Mouse (Mus musculus) hindlimb bud, embryonic 11.5 days (tissue): Measurements from ENCODE around the gene Ralgapa1.

Source experiments
- DNase-seq: peaks from one replicate; pipeline ENCODE4 v3.0.0-alpha.2; 2012; ENCODE audit warnings: low read depth, low spot score; ENCODE audit errors: extremely low spot score

Ralgapa1 gene

GRCm38 (mm10) chr12:55820661-55821314 lies at the start of gene Ralgapa1:
TSS of gene Ralgapa1 (minus strand) at chr12:55821167.
- peak; percentile 94 for DNase-seq

GRCm38 (mm10) chr12:55869622-55870322 lies 48.8 kb upstream of the Ralgapa1 start:
- no peak for DNase-seq

- no peak for DNase-seq
Observed at GRCm38 (mm10) chr12:55867738-55868137, 46.8 kb upstream of the Ralgapa1 start.

DNA sequence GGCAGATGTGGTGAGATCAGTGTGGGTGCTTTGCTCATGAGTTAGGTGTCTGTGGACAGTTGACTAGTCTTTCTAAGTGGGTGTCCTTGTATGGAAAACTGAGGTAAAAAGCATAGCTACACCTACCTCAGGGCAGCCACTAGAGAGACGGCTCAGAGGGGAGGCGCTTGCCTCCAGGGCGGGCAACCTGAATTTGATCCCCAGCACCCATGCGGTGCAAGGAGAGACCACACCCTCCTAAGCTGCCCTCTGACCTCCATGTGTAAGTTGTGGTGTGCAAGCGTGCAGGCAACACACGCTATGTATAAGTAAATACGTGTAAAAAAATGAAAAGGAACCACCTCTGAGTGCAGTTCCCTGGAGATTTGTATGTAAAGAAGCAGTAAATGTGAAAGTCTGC lies 39.7 kb upstream of the Ralgapa1 start:
- no peak for DNase-seq

GRCm38 (mm10) chr12:55859409-55860349 lies 38.7 kb upstream of the Ralgapa1 start:
- no peak for DNase-seq

DNA sequence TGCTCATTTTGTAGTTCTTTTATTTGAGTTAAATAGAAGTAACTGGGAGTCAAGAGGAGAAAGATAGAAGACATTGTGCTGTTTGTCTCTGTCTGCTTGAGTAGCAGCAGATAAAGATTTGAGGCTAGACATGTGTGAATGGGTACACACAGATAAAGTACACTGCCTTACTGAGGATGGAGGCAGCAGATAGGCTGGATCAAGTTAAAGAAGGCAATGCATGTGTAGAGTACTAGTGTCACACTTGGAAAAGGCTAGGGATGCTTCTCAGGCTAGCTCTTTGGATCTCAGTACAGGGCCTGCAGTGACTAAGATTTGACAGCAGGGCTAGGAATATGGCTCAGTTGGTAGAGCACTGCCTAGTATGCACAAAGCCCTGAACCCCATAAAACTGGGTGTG lies 29.7 kb upstream of the Ralgapa1 start:
- DNase-seq = no peak

GRCm38 (mm10) chr12:55847851-55848250 lies 26.9 kb upstream of the Ralgapa1 start:
- no peak for DNase-seq

- no peak for DNase-seq
Observed at GRCm38 (mm10) chr12:55846741-55847140, 25.8 kb upstream of the Ralgapa1 start.

GRCm38 (mm10) chr12:55837495-55837894 lies 16.5 kb upstream of the Ralgapa1 start:
- no peak for DNase-seq

- DNase-seq = no peak
Observed at GRCm38 (mm10) chr12:55836199-55836951, 15.4 kb upstream of the Ralgapa1 start, which contains the start of gene Brms1l. TSS of gene Brms1l (plus strand) at chr12:55836324.

DNA sequence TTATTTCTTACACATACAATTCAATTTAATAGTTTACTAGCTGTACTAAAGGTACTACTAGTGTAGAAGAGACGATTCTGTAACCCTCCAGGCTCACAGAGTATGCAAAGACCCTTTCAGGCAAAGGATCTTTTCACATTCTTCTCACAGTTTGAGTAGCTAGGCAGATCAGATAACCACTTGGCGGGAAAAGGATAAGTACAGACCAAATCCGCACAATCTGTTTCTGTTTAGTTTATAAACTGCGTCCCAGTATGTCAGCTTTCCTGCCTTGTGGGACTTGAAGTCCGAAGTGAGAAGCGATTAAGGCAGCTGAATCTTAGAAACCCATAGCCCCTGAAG lies 14.9 kb upstream of the Ralgapa1 start:
- DNase-seq = peak; percentile 98

DNA sequence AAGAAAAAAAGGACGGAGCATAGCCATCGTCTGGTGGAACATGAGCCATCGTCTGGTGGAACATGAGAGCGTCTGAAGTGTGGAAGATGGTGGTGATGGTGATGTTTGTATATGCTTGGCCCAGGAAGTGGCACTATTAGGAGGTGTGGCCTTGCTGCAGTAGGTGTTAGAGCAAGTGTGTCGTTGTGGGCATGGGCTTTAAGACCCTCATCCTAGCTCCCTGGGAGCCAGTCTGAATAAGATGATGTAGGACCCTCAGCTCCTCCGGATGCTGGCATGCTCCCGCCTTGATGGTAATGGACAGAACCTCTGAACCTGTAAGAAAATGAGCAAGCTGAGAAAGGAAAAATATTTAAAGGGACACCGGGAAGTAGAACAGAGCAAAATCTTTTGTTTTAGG lies 13.9 kb upstream of the Ralgapa1 start:
- DNase-seq = no peak

DNA sequence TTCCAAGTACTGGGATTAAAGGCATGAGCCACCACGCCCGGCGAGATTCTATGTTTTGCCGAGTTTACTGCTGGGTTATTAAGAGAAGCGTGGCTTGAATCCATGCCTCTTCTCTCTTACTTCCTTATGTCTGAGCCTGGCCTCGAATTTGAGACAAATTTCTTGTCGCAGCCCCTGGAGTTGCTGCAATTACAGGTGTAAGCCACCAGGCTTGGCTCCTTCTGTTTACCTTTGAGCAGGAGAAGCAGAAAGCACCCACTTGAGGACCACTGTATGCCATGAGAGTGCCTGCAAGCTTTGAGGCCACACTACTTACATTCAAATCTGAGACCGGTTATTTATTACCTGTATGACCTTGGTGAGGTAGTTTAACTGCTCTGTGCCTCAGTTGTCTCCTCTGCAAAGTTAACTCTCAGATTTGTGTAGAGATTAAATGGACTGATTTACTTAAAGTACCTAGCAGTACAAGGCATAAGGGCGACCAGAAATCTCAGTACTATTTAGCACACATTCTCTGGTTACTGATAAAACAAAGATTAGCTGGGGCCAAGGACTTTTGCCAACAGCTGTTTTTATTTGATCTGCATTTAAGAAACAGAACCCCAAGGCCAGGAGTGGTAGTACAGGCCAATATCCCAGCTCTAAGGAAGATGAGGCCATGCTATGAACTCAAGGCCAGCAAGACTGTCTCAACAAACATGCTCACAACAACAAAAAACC lies 13.1 kb upstream of the Ralgapa1 start:
- DNase-seq = no peak

GRCm38 (mm10) chr12:55832961-55833360 lies 12.0 kb upstream of the Ralgapa1 start:
- DNase-seq = no peak

DNA sequence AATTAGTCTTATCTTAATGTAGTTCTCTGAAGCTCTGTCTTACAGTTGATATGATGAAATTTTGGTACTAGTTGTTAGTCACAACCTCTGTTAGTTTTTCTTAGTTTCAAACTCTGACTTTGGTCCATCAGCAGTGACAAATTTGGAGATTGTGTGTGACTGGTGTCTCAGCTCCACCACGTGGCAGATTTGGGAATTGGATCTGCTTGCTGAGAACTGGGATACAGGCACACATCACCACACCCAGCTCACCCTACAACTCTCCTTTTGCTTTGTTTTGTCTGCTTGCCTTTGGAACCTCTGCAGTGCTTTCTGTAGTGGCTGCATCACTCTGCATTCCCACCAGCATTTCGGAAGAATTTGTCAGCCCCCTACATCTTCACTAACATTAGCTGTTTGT lies 10.1 kb upstream of the Ralgapa1 start:
- DNase-seq = no peak

DNA sequence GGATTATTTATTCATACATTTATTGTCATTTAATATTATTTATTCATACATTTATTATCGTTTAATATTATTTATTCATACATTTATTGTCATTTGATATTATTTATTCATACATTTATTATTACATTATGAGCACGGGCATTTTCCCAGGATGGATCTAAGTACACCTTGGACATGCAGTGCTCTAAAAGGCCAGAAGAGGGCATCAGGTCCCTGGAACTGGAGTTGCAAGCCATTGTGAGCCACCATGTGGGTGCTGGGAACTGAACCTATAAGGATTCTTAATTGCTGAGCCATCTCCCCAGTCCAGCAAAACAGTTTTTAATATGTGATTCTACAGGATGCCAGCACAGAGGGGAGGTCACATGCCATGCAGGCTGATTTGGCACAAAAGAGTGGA lies 4.6 kb upstream of the Ralgapa1 start:
- no peak for DNase-seq

GRCm38 (mm10) chr12:55824027-55824426 lies 3.1 kb upstream of the Ralgapa1 start:
- no peak for DNase-seq

DNA sequence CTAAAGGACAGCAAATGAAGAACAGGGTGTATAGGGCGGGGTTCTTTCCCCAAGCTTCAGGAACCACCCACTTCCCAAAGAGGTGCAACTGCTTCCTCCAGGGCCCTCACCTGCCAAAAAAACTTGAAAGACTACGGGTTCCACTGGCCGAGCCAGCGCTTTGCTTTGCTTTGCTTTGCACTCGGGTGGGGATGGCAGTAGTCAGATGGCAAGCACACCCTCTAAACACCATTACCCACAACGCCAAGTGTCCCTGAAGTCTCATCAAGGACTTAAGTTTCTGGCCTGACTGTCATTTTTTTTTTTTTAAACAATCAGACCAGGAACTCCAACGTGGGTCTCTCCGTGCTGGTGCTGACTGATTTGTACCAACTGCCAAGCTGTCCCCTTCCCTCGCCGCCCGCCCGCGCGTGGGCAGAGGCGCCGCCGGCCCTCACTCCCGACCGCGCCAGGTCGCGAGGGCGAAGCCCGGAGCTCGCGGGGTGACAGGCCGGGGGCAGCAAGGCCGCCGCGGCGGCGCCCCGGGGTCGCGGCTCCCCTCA lies 777 bp downstream of the Ralgapa1 start:
- DNase-seq = no peak

DNA sequence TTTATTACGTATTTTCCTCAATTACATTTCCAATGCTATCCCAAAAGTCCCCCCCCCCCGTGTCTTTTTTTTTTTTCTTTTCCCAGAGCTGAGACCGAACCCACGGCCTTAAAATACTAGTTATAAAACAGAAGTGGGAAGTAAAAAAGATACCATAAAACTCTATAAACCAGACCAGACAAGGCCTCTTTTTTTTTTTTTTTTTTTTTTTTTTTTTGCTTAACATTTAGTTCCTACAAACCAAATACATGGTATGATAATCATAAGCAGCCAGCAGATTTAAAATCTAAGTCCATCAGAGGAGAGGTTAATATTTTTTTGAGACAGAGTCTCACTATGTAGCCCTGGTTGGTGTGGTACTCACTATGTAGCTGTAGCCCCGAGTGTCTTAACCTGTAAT lies 4.5 kb downstream of the Ralgapa1 start:
- DNase-seq = no peak

GRCm38 (mm10) chr12:55805035-55805434 lies 15.9 kb downstream of the Ralgapa1 start:
- DNase-seq = no peak
